8 mouse cellular contexts compared by ENCODE assay signal in the genomic region with DNA sequence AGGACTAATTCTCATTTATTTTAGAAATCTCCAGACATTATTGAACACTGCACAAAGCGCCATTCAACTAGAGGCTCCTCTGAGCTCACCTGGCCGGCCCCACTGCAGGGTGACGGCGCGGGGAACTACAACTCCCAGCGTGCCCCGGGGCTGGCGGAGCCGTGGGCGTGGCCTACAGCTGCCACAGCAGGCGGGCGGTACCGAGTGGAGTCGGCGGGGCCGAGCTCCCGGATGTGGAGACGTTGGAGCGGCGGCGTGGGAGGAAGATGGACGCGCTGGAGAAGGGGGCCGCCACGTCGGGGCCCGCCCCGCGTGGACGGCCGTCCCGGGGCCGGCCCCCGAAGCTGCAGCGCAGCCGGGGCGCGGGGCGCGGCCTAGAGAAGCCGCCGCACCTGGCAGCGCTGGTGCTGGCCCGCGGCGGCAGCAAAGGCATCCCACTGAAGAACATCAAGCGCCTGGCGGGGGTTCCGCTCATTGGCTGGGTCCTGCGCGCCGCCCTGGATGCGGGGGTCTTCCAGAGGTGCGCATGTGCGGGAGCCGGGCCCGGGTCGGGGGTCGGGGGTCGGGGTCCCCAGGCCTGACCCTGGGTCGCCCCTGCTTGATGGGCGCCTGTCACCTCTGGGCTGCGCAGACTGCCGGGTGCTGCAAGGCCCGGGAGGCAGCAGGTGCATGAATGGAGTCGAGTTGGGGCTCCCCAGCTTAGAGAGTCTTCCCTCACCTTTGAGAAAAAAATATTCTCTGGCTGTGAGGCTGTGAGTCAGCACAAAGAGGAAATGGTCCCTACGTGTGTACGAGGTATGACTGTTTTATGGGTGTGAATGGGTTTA. TPM values are rescaled to one million over a fixed set of nuclear protein-coding genes. Genes with fewer than 3 reads are reported as not detected.
DNase-seq lines count a peak whose midpoint lies in the region; ATAC-seq and TF ChIP-seq lines count a peak whose summit lies in the region.

A gene (plus strand): TSS at position 180 of the 827 bp plus-strand sequence.

- peak; percentile 92; the same call in 1 of the 2 replicates for TF ChIP-seq POLR2A in bone marrow, adult 2 months (IDR thresholded peaks at IDR 0.05; ENCODE audit: borderline replicate concordance, control insufficient read depth, low read depth, low read length)

- WGBS in bone marrow, adult 2 months, result 1% methylated on average over 67 of the region's 68 CpGs
- WGBS in embryonic facial prominence, embryonic 15.5 days, result under 1% methylated on average over 54 of the region's 68 CpGs
- WGBS in kidney, embryonic 14.5 days, result 1% methylated on average over 54 of the region's 68 CpGs
- under 1% methylated on average over 60 of the region's 68 CpGs for WGBS in limb, embryonic 15.5 days

- H3K9ac ChIP-seq in embryonic facial prominence, embryonic 15.5 days, result peak within 1 kb of the TSS; percentile 72
- peak within 1 kb of the TSS; percentile 87 for H3K9ac ChIP-seq in kidney, embryonic 14.5 days (ENCODE audit: low read depth, low read length)
- H3K9ac ChIP-seq in limb, embryonic 15.5 days, result peak within 1 kb of the TSS; percentile 69

- H3K36me3 ChIP-seq in embryonic facial prominence, embryonic 15.5 days, result 0 out of 2 replicates have a peak, but pooled peaks cover 2% of the 10 kb centered on the region
- peaks cover 17% of the 10 kb centered on the region; the same call in 1 of the 2 replicates for H3K36me3 ChIP-seq in kidney, embryonic 14.5 days (ENCODE audit: control insufficient read depth, insufficient read depth, low read length)
- peaks cover 16% of the 10 kb centered on the region; the same call in 1 of the 2 replicates for H3K36me3 ChIP-seq in limb, embryonic 15.5 days

- peak; percentile 84 for DNase-seq in 416B (ENCODE audit: low read depth)
- peak; percentile 86 for DNase-seq in heart, adult 8-10 months (ENCODE audit: low spot score)
- peak; percentile 45 to 69 for DNase-seq in monocyte, adult 2 months (ENCODE audit: low read depth in 1 of 2, low spot score in 2 of 2)
- peak; percentile 88 to 89 for DNase-seq in spleen, postnatal 36 days (ENCODE audit: low spot score in 2 of 2)

- peaks cover 2% of the 10 kb centered on the region; the same call in 1 of the 2 replicates for H3K4me1 ChIP-seq in bone marrow, adult 2 months (ENCODE audit: control insufficient read depth, insufficient read depth, low read length)
- peaks cover 13% of the 10 kb centered on the region; the same call in 1 of the 2 replicates for H3K4me1 ChIP-seq in embryonic facial prominence, embryonic 15.5 days
- peaks cover 7% of the 10 kb centered on the region for H3K4me1 ChIP-seq in kidney, embryonic 14.5 days (ENCODE audit: control insufficient read depth, insufficient read depth, low read length)
- H3K4me1 ChIP-seq in limb, embryonic 15.5 days, result peaks cover 17% of the 10 kb centered on the region

- peak; percentile 96 for ATAC-seq in embryonic facial prominence, embryonic 15.5 days (ENCODE audit: insufficient number of reproducible peaks, low FRiP score, low TSS enrichment, low read depth)
- ATAC-seq in kidney, embryonic 14.5 days (ENCODE audit: low FRiP score, low TSS enrichment), result peak; percentile 98
- peak; percentile 92 for ATAC-seq in limb, embryonic 15.5 days (ENCODE audit: insufficient number of reproducible peaks, low FRiP score, low TSS enrichment, low read depth)

- H3K9me3 ChIP-seq in embryonic facial prominence, embryonic 15.5 days (replicated peaks), result no peaks in the 10 kb centered on the region
- H3K9me3 ChIP-seq in kidney, embryonic 14.5 days (ENCODE audit: control insufficient read depth, low read length), result no peaks in the 10 kb centered on the region
- no peaks in the 10 kb centered on the region for H3K9me3 ChIP-seq in limb, embryonic 15.5 days

- H3K4me3 ChIP-seq in bone marrow, adult 2 months (replicated peaks; ENCODE audit: control insufficient read depth, low read depth, low read length), result peak within 1 kb of the TSS; percentile 85
- peak within 1 kb of the TSS; percentile 73 for H3K4me3 ChIP-seq in embryonic facial prominence, embryonic 15.5 days (replicated peaks)
- peak within 1 kb of the TSS; percentile 91 for H3K4me3 ChIP-seq in kidney, embryonic 14.5 days (ENCODE audit: low read length)
- H3K4me3 ChIP-seq in limb, embryonic 15.5 days, result peak within 1 kb of the TSS; percentile 92

- no peak for TF ChIP-seq CTCF in bone marrow, adult 2 months (IDR thresholded peaks at IDR 0.05; ENCODE audit: control insufficient read depth, insufficient read depth, low read length)

- peak within 1 kb of the TSS; percentile 97 for H3K27ac ChIP-seq in bone marrow, adult 2 months (ENCODE audit: control insufficient read depth, insufficient read depth, low read depth, low read length, poor library complexity)
- H3K27ac ChIP-seq in embryonic facial prominence, embryonic 15.5 days (replicated peaks), result peak within 1 kb of the TSS; percentile 72
- peak within 1 kb of the TSS; percentile 67; the same call in 1 of the 2 replicates for H3K27ac ChIP-seq in kidney, embryonic 14.5 days (ENCODE audit: low read depth, low read length)
- H3K27ac ChIP-seq in limb, embryonic 15.5 days, result peak within 1 kb of the TSS; percentile 71

- peak within 1 kb of the TSS; percentile 77 for H3K4me2 ChIP-seq in embryonic facial prominence, embryonic 15.5 days (replicated peaks)
- H3K4me2 ChIP-seq in kidney, embryonic 14.5 days (replicated peaks; ENCODE audit: low read depth, low read length), result peak within 1 kb of the TSS; percentile 84
- H3K4me2 ChIP-seq in limb, embryonic 15.5 days, result peak within 1 kb of the TSS; percentile 66

- H3K27me3 ChIP-seq in embryonic facial prominence, embryonic 15.5 days, result peaks cover 15% of the 10 kb centered on the region
- H3K27me3 ChIP-seq in kidney, embryonic 14.5 days (ENCODE audit: control insufficient read depth, insufficient read depth, low read length), result peaks cover 6% of the 10 kb centered on the region; the same call in 1 of the 2 replicates
- H3K27me3 ChIP-seq in limb, embryonic 15.5 days, result peaks cover 17% of the 10 kb centered on the region; the same call in 1 of the 2 replicates

RNA-seq across cellular contexts. Expression of the gene that starts here (rescaled TPM):
- polyA plus RNA-seq in bone marrow, adult 2 months (2011; ENCODE audit: insufficient read depth, insufficient read length, low replicate concordance, missing spikeins), result 144 and 171 TPM in 2 replicates
- polyA plus RNA-seq in embryonic facial prominence, embryonic 15.5 days (2015; fragmentation: Nextera tagmentation; extraction: Ambion mirVana), result 81.9 and 83.5 TPM in 2 replicates
- 10 to 100 TPM; 32.7 to 38.9 (median 36.0) TPM for total RNA-seq in heart, adult 8-10 months (2022)
- polyA plus RNA-seq in kidney, embryonic 14.5 days (2014; fragmentation: Nextera tagmentation; extraction: Ambion mirVana), result 81.1 and 85.6 TPM in 2 replicates
- polyA plus RNA-seq in limb, embryonic 15.5 days (2015; fragmentation: Nextera tagmentation; extraction: Ambion mirVana), result 79.2 and 90.3 TPM in 2 replicates

Comparison
In these comparisons a context has a peak if more than half of its experiments do, and no peak if none do; other contexts are left out.
1. Peak in every context shown above with its lines: DNase-seq, ATAC-seq, H3K4me3 ChIP-seq and H3K27ac ChIP-seq.